Mouse (Mus musculus) brain, adult 2 months (tissue): ENCODE data around the gene Zfp36l2.
"Not testable (repeated sequence)": the region's sequence is repeated elsewhere in the genome, so short reads cannot be mapped to it uniquely, and the experiment has no call there.

Experiments
- DNase-seq: peaks from one replicate; pipeline ENCODE4 v3.0.0; 2011; ENCODE audit warnings: low read depth, low spot score

Gene Zfp36l2

DNA sequence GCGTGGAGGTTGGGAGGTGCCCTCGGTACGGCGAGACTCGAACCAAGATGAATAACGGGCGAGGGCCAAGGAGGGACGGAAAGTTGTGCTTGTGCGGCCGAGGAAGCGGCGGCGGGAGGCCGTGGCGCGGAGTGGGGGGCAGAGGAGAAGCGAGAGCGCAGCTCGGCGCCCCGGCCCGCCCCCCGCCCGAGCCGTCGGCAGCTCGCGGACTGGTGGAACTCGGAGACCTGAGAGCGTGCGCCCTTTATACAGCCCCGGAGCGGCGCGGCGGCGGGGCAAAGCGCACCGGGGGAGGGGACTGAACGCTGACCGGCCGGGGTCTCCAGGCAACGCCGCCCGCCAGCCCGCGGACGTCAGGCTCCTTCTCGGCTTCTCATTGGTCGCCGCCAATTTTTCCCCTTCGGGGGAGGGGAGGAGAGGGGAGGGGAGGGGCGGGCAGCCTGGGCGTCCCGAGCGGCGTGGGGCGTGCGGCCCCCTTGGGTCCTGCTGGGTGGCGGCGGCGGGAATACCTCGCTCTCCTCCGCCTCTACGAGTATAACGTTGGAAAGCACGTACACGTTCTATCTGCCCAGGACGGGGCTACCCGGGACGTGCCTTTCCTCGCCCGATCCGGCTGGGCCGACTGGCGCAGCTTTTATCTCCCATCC is at the start of gene Zfp36l2:
TSS of gene Zfp36l2 (minus strand) at position 221 of the 647 bp plus-strand sequence.
- DNase-seq, result peak; percentile 86

DNA sequence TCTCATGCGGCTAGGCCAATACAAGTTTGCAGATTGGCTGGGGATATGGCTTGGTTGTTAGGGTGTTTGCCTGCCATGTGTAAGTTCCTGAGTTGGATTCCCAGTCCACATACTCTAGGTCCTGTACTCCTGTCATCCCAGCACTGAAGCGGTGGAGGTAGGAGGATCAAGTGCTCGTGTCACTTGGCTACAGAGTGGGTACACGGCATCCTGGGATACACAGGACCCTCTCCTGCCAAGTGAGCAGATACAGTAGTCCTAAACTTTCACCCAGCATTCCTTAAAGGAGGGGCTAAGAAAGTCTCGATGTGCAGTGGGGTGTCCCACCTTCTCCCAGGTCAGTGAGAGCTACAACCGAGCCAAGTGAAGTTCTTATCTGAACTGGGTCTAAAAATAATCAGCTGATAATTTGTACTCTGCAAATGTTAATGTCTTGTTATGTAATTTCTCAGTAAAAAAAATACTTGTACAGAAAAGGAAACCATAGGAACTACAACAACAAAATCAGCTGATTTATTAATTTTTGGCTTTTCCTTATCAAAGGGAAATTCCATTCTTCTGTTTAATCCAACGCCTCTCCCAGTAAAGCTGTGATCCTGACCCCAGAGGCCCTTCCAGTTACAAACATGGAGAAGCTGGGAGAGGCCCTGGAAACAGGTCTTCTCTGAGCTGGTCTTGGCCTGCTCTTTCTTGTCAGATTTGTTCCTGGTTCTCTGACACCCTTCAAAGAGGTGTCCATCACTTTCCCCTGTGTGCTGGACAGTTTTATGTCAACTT is 49.2 kb upstream of the Zfp36l2 start:
- no peak for DNase-seq

DNA sequence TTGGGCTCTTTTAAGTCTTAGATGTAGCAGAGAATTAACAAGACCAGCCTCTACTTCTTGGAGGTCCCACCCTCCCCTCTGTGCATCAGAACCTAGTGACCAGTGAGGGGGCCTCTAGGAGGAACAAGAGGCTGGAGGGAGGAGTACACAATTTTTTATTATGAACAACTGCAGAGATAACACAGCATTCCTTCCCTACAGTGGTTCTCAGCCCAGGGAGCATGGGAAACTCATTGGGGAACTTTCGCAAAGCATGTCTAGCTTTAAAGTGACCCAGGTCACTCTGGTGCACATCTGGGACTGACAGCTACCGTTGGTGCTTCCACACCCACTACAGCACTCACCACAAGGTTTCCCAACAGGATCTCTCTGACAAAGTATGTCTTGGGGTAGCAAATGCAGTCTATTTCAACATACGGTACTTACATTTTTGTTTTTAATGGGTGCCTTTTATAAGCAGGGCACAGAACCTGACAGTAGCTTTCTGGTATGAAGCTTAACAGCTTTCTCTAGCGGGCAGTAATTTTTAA is 47.7 kb upstream of the Zfp36l2 start:
- DNase-seq, result no peak

DNA sequence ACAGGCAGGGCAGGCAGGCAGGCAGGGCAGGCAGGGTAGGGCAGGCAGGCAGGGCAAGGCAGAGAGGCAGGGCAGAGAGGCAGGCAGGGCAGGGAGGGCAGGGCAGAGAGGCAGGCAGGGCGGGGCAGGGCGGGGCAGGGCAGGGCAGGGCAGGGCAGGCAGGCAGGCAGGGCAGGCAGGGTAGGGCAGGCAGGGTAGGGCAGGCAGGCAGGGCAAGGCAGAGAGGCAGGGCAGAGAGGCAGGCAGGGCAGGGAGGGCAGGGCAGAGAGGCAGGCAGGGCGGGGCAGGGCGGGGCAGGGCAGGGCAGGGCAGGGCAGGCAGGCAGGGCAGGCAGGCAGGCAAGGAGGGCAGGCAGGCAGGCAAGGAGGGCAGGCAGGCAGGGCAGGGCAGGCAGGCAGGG is 47.0 kb upstream of the Zfp36l2 start:
- DNase-seq, result not testable (repeated sequence)

DNA sequence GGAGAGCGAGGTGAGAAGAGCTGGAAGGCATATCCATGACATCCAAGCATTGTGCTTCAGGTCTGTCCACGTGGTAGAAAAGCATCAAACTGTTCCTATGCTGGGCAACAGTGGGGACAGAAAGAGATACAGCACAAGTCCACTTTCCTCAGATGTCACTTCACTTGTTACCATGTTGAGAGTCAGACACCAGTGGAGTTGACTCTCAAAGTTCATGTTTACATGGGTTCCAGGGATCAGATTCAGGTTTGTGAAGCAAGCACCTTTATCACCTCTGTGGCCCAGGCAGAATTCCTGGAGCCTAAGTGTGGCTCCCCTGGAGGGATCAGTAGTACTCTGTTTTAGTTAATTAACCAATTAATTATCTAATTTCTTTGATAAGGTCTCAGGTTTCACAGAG is 46.0 kb upstream of the Zfp36l2 start:
- DNase-seq, result no peak

DNA sequence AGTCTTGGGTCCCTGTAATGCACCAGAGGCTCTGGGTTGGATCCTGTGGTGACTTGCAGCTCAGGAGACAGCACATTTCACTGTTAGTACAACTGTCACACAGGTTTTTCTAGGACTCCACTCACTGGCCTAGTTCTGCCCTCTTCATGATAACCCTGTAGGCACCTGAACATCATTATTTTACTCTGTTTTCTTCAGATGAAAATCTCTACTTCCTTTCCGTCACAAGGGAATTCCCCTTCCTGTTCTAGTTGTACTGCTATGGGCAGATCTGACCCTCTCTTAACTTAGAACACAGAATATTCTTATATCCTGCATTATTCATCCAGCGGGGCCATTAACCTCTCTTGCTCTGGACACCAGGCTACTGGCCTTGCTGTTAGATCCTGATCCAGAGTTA is 43.6 kb upstream of the Zfp36l2 start:
- no peak for DNase-seq

DNA sequence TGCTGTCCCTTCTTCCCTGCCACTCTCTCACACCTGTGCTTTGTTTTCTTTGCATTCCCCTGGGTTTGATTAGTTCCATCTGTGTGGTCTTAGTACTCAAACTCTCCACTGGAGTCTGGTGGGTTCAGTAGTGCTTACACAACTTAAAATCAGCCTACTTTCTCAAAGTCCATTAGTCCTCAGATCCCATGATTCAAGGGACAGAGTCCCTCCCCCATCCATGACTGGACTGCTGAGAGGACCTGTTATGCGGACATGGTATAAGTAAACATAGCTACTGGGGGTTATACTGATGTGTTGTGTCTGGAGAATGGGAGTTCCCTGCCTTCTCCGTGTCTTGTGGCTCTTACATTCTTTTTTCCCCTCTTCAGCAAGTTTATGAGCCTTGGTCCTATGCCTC is 40.5 kb upstream of the Zfp36l2 start:
- DNase-seq, result no peak

DNA sequence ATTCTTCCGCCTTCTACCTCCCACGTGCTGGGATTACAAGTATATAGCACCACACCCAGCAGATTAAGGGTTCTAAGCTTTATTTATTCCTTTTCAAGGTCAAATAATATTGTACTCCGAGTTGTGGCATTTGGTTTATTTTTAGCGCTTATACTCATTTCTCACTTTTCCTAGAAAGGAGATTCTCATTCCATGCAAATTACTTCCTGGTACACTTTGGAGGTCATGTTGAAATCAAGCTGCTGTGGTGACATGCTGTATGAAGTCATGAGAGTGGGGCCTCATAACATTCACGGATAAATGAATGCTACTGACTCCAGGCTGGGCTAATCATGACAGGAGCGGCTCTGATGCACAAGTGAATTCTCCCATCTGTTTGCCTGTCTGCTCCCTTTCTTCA is 38.9 kb upstream of the Zfp36l2 start:
- DNase-seq, result no peak

DNA sequence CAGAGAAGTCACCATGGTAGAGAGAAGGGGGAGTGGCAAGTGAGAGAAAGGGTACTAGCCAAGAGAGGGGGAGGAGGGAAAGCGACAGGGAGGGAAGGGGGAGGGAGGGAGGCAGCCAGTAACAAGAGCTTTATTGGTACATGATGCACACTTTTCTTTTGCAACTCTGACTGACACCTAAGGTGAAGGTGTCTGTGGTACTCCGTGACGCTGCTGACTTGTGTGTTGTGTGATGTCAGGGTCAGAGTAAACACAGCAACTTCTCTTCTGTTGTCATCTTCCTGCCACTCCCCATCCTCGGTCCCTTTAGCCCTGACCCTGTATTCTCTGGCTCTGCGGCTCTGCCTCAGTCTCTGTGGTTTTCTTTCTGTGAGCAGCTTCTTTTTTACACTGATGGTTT is 38.5 kb upstream of the Zfp36l2 start:
- DNase-seq, result no peak

DNA sequence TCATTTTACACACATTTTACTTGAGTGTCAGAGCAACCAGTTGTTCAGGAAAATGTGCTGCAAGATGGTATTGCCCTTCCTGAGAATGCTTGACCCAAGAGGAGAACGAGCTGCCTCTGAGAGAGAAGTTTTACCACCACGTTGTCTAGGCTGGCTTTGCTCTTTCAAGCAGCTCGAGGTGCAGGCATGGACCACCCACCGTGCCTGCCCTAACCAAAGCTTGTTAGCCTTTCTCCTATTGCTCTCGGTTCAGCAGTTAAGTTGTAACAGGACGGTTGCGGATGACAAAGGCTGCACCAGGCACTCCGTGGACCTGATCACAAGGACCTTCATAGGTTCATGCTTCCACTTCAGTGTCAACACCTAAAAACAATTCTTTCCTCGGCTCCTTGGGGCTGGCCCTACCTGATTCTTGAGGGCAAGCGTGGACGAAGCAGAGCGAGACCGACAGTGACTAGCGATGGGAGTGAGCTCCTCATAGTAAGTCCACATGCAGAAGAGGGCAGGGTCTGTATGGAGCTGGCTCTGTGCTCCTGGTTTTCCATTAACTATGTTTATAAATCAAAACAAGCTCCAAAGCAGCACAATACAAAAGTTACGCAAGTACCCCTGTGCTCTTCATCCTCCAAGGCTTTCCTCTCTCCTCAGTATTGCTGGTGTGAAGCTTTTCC is 36.6 kb upstream of the Zfp36l2 start:
- DNase-seq, result no peak

DNA sequence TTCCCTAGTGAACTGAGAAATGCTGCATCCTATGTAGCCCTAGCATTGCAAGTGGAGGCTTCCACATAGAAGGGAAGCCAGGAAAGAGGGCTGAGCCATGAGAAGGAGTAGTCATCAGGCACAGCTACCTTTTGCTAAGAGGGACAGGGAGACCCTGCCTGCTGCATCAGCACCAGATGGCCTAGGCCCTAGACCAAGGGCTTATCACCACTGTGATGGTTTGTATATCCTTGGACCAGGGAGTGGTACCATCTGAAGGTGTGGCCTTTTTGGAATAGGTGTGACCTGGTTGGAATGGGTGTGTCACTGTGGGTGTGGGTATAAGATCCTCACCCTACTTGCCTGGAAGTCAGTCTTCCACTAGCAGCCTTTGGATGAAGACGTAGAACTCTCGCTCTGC is 31.1 kb upstream of the Zfp36l2 start:
- DNase-seq, result not testable (repeated sequence)

DNA sequence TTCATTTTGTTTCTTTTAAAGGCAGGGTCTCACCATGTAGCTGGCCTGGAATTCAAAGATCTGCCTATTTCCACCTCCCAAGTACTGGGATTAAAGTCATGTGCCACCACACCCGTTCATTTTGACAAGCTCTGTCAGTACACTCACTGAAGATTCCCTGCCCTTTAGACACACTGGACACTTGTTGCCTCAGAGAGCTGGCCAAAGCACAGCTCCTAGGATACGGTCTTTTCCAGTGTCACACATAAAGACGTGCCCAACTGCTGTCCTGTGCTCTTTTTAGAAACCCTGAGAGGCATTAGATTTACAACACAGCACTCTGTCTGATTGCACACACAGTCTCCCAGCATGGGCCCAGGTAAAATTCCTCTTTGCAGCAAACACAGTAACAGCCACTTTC is 29.9 kb upstream of the Zfp36l2 start:
- no peak for DNase-seq

DNA sequence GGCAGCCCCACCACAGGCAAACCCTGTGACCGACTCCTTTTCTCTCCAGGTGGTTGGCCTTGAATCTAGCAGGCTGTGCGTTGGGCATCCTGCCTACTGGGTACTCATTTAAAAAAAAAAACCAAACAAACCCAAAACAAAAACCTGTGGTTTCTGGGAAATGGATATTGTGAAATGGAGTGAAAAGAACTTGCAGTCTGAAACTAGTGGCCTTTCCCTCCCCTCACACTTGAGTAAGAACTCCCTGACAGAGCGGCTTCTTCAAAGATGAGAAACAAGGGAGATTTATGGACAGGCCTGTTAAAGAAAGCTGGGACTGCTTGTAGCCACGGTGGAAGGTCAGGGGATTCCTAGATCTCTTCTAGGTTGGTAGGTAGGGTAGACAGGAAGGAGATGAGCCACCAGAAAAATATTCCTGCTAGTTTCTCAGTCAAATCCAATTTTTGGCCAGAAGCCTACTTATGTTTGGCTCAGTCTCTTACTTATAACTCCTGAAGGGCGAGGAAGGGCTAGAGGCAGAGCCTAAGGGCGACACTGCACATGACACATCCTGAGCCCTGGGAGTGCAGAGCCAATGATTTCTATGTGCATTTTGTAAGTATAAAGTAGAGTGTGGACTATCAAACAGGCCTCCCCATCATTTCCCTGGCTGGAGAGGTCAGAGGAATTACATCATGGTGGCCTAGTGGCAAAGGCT is 27.7 kb upstream of the Zfp36l2 start:
- no peak for DNase-seq

DNA sequence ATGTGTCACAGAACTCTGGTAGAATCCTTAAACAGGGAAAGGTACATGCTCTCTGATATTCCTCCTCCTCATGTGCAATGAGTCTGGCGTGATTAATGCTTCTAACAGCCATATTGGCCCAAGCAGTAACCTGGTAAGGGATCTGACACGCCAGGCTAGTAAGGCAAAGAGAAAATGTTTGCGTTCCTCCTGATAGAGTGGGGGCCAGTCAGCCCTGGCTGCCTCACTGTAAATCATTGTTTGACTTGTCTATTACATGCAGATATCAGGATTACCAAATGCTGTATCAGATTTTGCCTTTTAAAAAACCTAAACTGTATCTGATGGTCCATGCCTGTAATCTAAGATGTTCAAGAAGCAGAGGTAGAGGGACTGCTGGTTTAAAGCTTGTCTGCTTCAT is 25.7 kb upstream of the Zfp36l2 start:
- no peak for DNase-seq

DNA sequence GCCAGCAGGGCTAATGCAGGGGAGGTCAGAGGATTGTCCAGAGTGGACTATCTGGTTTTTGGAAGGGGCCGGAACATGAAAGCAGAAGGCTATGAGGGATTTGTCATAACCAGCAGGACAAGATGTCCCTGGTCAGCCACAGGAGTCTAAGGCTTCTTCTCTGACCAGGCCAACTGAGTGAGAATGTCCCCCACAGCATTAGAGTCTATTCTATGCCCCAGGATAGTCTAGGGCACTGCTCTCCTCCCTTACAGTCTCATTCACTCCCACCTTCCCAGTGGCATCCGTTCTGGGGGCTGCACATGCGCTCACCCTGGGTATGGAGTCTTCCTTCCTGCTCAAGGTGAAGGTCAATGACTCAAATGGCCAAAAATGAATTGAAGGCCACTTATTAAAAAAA is 19.9 kb upstream of the Zfp36l2 start:
- no peak for DNase-seq

DNA sequence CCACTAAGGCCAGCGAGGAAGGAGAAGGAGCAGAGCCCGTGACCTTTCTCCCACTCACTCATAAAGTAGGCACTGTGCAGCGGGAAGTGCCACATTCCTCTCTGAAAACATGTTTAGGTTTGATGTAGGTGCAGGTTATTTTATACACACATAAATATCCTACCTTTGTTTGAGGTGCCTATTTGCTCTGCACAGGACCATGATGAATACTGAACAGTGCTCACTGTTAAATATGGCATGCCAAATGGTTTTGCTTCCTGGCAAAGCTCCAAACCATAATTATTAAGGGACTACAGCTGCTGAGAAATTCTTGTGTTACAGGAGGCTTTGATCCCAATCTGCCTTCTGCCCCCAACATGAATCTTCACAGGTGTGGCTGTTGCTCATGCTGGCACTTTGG is 18.5 kb upstream of the Zfp36l2 start:
- no peak for DNase-seq

DNA sequence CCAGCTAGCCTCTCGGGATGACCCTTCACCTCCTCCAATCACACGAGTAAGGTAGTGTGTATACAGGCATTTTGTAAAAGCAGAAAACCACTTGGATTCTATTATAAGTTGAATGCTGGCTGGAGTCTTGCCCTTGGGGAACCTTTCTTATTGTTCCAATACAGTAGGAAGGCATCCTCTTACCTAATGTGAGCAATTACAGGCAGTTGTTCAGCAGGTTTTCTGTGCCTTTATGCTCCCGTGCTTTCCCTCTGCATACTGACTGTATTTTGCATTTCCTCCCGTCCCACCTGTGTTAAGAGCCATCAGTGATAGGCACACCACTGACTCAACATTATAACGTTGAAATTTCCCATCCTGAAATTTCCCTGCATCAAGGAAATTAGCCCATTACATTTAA is 17.2 kb upstream of the Zfp36l2 start:
- no peak for DNase-seq

DNA sequence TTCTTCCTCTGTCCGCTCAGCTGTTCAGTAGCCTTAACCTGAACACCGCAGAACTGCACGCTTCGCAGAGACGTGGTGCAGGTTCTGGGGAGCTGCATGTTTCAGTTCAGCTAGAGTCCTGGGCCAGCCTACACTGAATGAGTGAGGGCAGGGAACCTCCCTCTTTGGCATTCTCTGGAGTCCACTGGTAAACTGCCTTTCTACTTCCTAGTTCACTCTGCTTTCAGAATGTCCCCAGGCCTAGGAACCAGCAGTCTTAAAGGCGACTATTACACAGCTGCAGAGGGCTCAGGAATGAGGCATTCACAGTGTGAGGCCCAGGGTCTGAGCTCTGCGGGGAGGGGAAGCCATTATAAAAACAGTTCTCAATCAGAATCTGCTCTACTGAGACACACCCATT is 15.6 kb upstream of the Zfp36l2 start:
- no peak for DNase-seq

DNA sequence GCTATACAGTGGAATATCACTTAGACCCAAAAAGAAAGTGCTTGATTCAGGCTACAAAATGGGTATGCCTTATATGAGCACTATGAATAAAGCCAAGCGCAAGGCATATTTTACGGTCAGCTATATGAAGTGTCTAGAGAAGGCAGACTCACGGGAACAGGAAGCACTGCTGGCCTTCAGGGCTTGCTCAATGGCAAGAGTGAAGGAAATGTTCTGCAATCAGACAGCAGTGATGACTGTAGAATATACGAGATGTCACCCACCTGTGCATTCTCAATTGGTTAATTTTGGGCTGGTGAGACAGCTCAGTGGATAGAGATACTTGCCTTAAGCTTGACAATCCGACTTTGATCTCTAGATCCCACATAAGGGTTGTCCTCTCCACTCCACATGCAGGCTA is 13.4 kb upstream of the Zfp36l2 start:
- DNase-seq, result no peak

DNA sequence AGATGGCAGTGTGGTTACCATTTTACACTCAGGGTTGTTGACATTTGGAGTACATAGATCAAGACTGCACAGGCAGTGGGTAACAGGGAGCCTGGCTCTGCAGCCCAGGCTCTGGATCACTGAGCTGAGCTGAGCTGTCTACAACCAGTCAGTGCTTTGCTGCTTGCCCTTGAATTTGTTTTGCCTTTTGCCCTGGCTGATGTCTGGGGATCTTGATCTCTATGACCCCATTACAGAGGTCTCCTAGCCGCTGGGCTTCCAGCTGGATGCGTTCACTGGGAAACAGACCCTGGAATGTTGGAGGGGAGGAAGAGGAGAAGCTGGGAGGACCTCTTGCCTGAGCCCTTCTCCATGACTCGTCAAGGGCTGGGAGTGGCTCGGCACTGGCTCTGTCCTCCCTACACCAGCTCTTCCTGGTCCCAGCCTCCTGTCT is 10.2 kb upstream of the Zfp36l2 start:
- DNase-seq, result no peak

DNA sequence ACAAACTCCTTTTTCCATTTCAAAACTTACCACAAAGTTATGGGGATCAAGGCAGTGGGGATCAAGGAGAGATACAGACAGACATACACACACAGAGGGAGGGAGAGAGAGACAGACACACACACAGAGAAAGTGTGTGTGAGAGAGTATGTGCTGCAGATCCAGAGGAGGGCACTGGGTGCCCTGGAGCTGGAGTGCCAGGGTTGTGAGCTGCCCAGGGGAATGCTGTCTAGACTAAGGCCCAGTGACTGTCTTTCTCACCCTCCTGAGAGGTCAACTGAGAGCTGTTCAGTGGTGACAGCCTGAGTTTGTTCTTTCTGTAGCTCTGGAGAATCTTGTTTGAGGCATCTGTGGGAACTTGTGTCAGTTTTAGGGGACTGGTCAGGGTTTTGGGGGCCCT is 8.6 kb upstream of the Zfp36l2 start:
- no peak for DNase-seq

DNA sequence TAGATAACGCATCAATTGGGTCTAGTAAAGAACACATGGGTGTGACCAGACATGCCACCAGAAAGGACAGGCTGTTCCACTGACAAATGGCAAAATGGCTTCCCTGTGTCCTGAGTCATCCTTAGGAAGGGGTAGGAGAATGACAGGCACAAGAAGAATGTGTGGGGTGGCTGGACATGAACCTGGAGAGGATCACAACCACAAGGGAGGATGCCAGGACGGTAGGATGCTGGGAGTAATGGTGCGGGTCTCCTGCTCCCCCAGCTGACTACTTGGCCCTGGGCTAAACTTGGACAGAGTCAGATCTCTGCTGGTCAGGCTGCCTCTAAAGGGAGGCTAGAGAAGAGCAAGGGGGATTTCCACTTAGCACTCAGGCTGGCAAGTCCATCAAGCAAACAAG is 8.1 kb upstream of the Zfp36l2 start:
- DNase-seq, result no peak
